Mouse (Mus musculus) stomach, adult 2 months (tissue): ENCODE data around the gene Zwint. TPM values are rescaled to one million over a fixed set of nuclear protein-coding genes. Genes with fewer than 3 reads are reported as not detected.

Source experiments
- polyA plus RNA-seq: library from polyadenylated mRNA; depleted of rRNA; stranded (reverse); fragments of >200 nt; gene quantifications from 2 replicates; pipeline ENCODE4 v1.2.3, GENCODE M21; 2012; rRNA removed

The Zwint gene
- polyA plus RNA-seq: 4.2 and 5.9 TPM in 2 replicates

GRCm38 (mm10) chr10:72654270-72655016, at the start of gene Zwint:
Zwint (plus strand) TSS chr10:72654845.

